Mouse (Mus musculus) forebrain, embryonic 14.5 days (tissue): ENCODE measurements around the gene Tmem41b. TPM values are rescaled to one million over a fixed set of nuclear protein-coding genes. Genes with fewer than 3 reads are reported as not detected.

Experiments used
- ATAC-seq: fragments of 200-750 bp; cut with Nextera tagmentation; 2 replicates; pipeline ENCODE4 v1.8.0; 2017; ENCODE audit warnings: mild to moderate bottlenecking, moderate library complexity
- DNase-seq: peaks from one replicate; pipeline ENCODE4 v3.0.0-alpha.2; 2015; ENCODE audit warnings: low spot score
- H3K27ac ChIP-seq: fragments of 300-500 bp; sonication (generic); 2 replicates; pipeline ENCODE4 v1.5.1; 2014; ENCODE audit warnings: low read depth, mild to moderate bottlenecking, control low read depth, low read length, moderate library complexity
- H3K27me3 ChIP-seq: fragments of 300-500 bp; sonication (generic); replicated peaks from 2 replicates; pipeline ENCODE4 v1.6.1; 2014; ENCODE audit warnings: low read length, control low read depth, mixed read lengths; ENCODE audit not compliant: control insufficient read depth, insufficient read depth
- H3K36me3 ChIP-seq: fragments of 300-500 bp; sonication (generic); 2 replicates; pipeline ENCODE4 v1.6.1; 2014; ENCODE audit warnings: low read length, control low read depth; ENCODE audit not compliant: control insufficient read depth, insufficient read depth
- H3K4me1 ChIP-seq: fragments of 300-500 bp; sonication (generic); 2 replicates; pipeline ENCODE4 v1.6.1; 2014; ENCODE audit warnings: antibody characterized with exemption, low read length, control low read depth; ENCODE audit not compliant: control insufficient read depth, insufficient read depth
- H3K4me2 ChIP-seq: fragments of 300-500 bp; sonication (generic); 2 replicates; pipeline ENCODE4 v1.6.1; 2014; ENCODE audit warnings: mild to moderate bottlenecking, control low read depth, low read length
- H3K4me3 ChIP-seq: fragments of 300-500 bp; sonication (generic); 2 replicates; pipeline ENCODE4 v1.5.1; 2014; ENCODE audit warnings: low read depth, low read length, control low read depth
- H3K9ac ChIP-seq: fragments of 300-500 bp; sonication (generic); 2 replicates; pipeline ENCODE4 v1.6.1; 2014; ENCODE audit warnings: mild to moderate bottlenecking, low read length, control low read depth, moderate library complexity
- H3K9me3 ChIP-seq: fragments of 300-500 bp; sonication (generic); replicated peaks from 2 replicates; pipeline ENCODE4 v1.6.1; 2016; ENCODE audit warnings: low read length, control low read depth, mixed read lengths; ENCODE audit not compliant: control insufficient read depth
- WGBS: fragments of 180-500 bp; shearing (Covaris S2); extraction: QIAGEN DNeasy Blood & Tissue Kit; methylation state at CpG from one replicate; pipeline ENCODE4 v1.1.7; 2014; 5-methylcytosine and 5-hydroxymethylcytosine counted together
- polyA plus RNA-seq: library from polyadenylated mRNA; unstranded; fragments of >200 nt; fragmentation: Nextera tagmentation; extraction: Ambion mirVana; gene quantifications from 2 replicates; pipeline ENCODE4 v1.2.1, GENCODE M21; 2014

Tmem41b gene
- polyA plus RNA-seq, 1 experiment from 2014 or later, result 71.8 TPM

GRCm38 (mm10) chr7:110011417-110011816, 24.7 kb upstream of the Tmem41b start:
- no peak overlapping the region for H3K4me3 ChIP-seq
- no peak overlapping the region for H3K9ac ChIP-seq
- DNase-seq, result no peak
- H3K4me2 ChIP-seq, result no peak overlapping the region
- no peaks in the 10 kb centered on the region for H3K9me3 ChIP-seq
- H3K27ac ChIP-seq, result no peak overlapping the region
- H3K36me3 ChIP-seq, result no peaks in the 10 kb centered on the region
- H3K4me1 ChIP-seq, result no peaks in the 10 kb centered on the region
- 64% methylated on average over 1 of the region's 1 CpGs for WGBS
- no peaks in the 10 kb centered on the region for H3K27me3 ChIP-seq
- ATAC-seq, result no peak

GRCm38 (mm10) chr7:110009084-110009483, 22.4 kb upstream of the Tmem41b start:
- no peaks in the 10 kb centered on the region for H3K27me3 ChIP-seq
- no peaks in the 10 kb centered on the region for H3K9me3 ChIP-seq
- ATAC-seq (no peak), DNase-seq (no peak)
- no peak overlapping the region for H3K27ac ChIP-seq
- 91% methylated on average over 6 of the region's 6 CpGs for WGBS
- H3K9ac ChIP-seq, result no peak overlapping the region
- H3K36me3 ChIP-seq, result no peaks in the 10 kb centered on the region
- no peak overlapping the region for H3K4me3 ChIP-seq
- no peaks in the 10 kb centered on the region for H3K4me1 ChIP-seq
- H3K4me2 ChIP-seq, result no peak overlapping the region

GRCm38 (mm10) chr7:110008513-110008912, 21.8 kb upstream of the Tmem41b start:
- H3K27ac ChIP-seq, result no peak overlapping the region
- no peak for DNase-seq
- 97% methylated on average over 1 of the region's 1 CpGs for WGBS
- H3K4me2 ChIP-seq, result no peak overlapping the region
- H3K9ac ChIP-seq, result no peak overlapping the region
- H3K36me3 ChIP-seq, result no peaks in the 10 kb centered on the region
- no peaks in the 10 kb centered on the region for H3K27me3 ChIP-seq
- H3K4me1 ChIP-seq, result no peaks in the 10 kb centered on the region
- no peak overlapping the region for H3K4me3 ChIP-seq
- ATAC-seq, result no peak
- H3K9me3 ChIP-seq, result no peaks in the 10 kb centered on the region

- H3K9ac ChIP-seq, result no peak overlapping the region
Measured at GRCm38 (mm10) chr7:110006471-110007195, 19.9 kb upstream of the Tmem41b start.

GRCm38 (mm10) chr7:110005976-110006375, 19.2 kb upstream of the Tmem41b start:
- DNase-seq, result no peak
- H3K4me3 ChIP-seq, result no peak overlapping the region
- no peaks in the 10 kb centered on the region for H3K27me3 ChIP-seq
- no peaks in the 10 kb centered on the region for H3K4me1 ChIP-seq
- no peak overlapping the region for H3K4me2 ChIP-seq
- H3K9me3 ChIP-seq, result no peaks in the 10 kb centered on the region
- ATAC-seq, result no peak
- H3K36me3 ChIP-seq, result no peaks in the 10 kb centered on the region
- no peak overlapping the region for H3K9ac ChIP-seq
- no peak overlapping the region for H3K27ac ChIP-seq

More at GRCm38 (mm10) chr7:110006471-110007195, 19.9 kb upstream of the Tmem41b start:
- Histone ChIP-seq H3K36me3 (no peaks in the 10 kb centered on the region), H3K9me3 (no peaks in the 10 kb centered on the region), H3K4me2 (no peak overlapping the region), H3K4me3 (no peak overlapping the region), H3K27ac (no peak overlapping the region), H3K4me1 (no peaks in the 10 kb centered on the region), H3K27me3 (no peaks in the 10 kb centered on the region)
- WGBS, result 83% methylated on average over 5 of the region's 5 CpGs
- DNase-seq (no peak), ATAC-seq (no peak)

- H3K9me3 ChIP-seq, result no peaks in the 10 kb centered on the region
- no peak overlapping the region for H3K4me3 ChIP-seq
- no peak for ATAC-seq
- no peaks in the 10 kb centered on the region for H3K36me3 ChIP-seq
- H3K27me3 ChIP-seq, result no peaks in the 10 kb centered on the region
- DNase-seq, result no peak
- H3K9ac ChIP-seq, result no peak overlapping the region
- H3K27ac ChIP-seq, result no peak overlapping the region
- H3K4me2 ChIP-seq, result peak overlapping the region; percentile 34
- 18% methylated on average over 20 of the region's 20 CpGs for WGBS
- no peaks in the 10 kb centered on the region for H3K4me1 ChIP-seq
Measured at GRCm38 (mm10) chr7:110002968-110003367, 16.2 kb upstream of the Tmem41b start.

- no peaks in the 10 kb centered on the region for H3K36me3 ChIP-seq
- ATAC-seq (no peak), DNase-seq (no peak)
- no peak overlapping the region for H3K4me2 ChIP-seq
- no peaks in the 10 kb centered on the region for H3K9me3 ChIP-seq
- H3K27ac ChIP-seq, result no peak overlapping the region
- H3K4me3 ChIP-seq, result no peak overlapping the region
- H3K9ac ChIP-seq, result no peak overlapping the region
- no peaks in the 10 kb centered on the region for H3K27me3 ChIP-seq
- no peaks in the 10 kb centered on the region for H3K4me1 ChIP-seq
Measured at GRCm38 (mm10) chr7:110002092-110002491, 15.4 kb upstream of the Tmem41b start.

GRCm38 (mm10) chr7:109998388-109998787, 11.7 kb upstream of the Tmem41b start:
- Histone ChIP-seq H3K36me3 (no peaks in the 10 kb centered on the region), H3K4me2 (no peak overlapping the region), H3K27ac (no peak overlapping the region), H3K4me3 (no peak overlapping the region), H3K9ac (no peak overlapping the region), H3K9me3 (no peaks in the 10 kb centered on the region), H3K27me3 (no peaks in the 10 kb centered on the region), H3K4me1 (no peaks in the 10 kb centered on the region)
- WGBS, result 86% methylated on average over 4 of the region's 4 CpGs
- DNase-seq, result no peak
- no peak for ATAC-seq

- Histone ChIP-seq H3K36me3 (no peaks in the 10 kb centered on the region), H3K9me3 (no peaks in the 10 kb centered on the region), H3K27me3 (no peaks in the 10 kb centered on the region), H3K9ac (peak overlapping the region; percentile 1; the same call in 1 of the 2 replicates), H3K27ac (no peak overlapping the region), H3K4me3 (no peak overlapping the region), H3K4me2 (no peak overlapping the region), H3K4me1 (no peaks in the 10 kb centered on the region)
- peak; percentile 66 for DNase-seq
- WGBS, result 58% methylated on average over 2 of the region's 2 CpGs
- peak; percentile 62 for ATAC-seq
Measured at GRCm38 (mm10) chr7:109993157-109993959, 6.6 kb upstream of the Tmem41b start.
